Mouse (Mus musculus) CH12.LX (cell line): ENCODE data around the gene Arhgef2.

Experiments
- EP300 ChIP-seq: IDR thresholded peaks from 2 replicates; pipeline ENCODE4 v1.6.1; 2011; ENCODE audit warnings: low read length, improper control_type of control experiment
- SMC3 ChIP-seq: IDR thresholded peaks from 2 replicates; pipeline ENCODE4 v1.6.1; 2011; ENCODE audit warnings: low read depth, low read length, improper control_type of control experiment

DNA sequence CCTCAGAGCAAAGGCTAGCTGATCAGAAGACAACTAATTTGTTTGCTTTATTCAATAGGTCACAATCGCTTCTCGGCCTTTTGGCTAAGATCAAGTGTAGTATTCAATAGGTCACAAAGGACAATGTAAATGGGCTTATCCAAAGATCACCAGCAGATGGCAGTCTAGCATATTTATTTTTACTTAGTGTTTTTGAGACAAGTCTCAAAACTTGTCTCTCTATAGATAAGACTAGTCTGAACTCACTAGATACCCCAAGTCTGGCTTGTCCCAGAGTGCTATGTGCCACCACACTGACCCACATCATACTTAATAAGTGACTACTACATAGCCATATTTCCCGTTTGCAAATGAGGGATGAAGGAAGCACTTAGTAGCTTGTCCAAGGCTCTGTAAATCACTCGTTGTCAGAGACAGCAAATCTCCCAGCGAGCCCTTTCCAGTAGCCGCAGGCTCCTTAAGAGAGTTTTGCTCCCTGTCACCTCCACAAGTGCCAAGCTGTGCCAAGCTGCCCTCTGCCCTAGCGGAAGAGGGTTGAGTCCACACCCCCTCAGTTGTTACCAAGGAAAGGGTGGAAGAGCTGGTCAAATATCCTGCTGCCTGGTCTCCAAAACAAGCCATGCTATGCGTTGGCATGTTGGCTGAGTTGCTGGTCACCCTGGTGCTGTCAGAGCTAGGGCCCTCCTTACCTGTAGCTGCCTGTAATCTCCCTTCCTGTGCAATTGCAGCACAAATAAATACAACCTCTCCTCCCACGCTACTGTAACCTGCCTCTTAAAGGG, 13.6 kb upstream of the Arhgef2 start:
- TF ChIP-seq SMC3 = peak; percentile 79
- TF ChIP-seq EP300 = no peak
